Mouse (Mus musculus) heart, adult 2 months (tissue): ENCODE results near the gene Cfi. TPM values are rescaled to one million over a fixed set of nuclear protein-coding genes. Genes with fewer than 3 reads are reported as not detected.

Source experiments
- DNase-seq, 2 experiments: peaks; one replicate each; pipeline ENCODE4 v3.0.0; 2021
- H3K27ac ChIP-seq: fragments of 200-600 bp; 2 replicates; pipeline ENCODE4 v1.8.1; 2022
- H3K27me3 ChIP-seq: fragments of 200-500 bp; 2 replicates; pipeline ENCODE4 v1.6.1; 2012; ENCODE audit warnings: mild to moderate bottlenecking, low read length, inconsistent platforms, mixed read lengths; ENCODE audit not compliant: control insufficient read depth, insufficient read depth
- H3K36me3 ChIP-seq: fragments of 200-500 bp; 2 replicates; pipeline ENCODE4 v1.6.1; 2012; ENCODE audit warnings: low read length, inconsistent platforms; ENCODE audit not compliant: control insufficient read depth, insufficient read depth
- H3K4me1 ChIP-seq: fragments of 200-500 bp; 2 replicates; pipeline ENCODE4 v1.6.1; 2011; ENCODE audit warnings: low read length; ENCODE audit not compliant: control insufficient read depth, insufficient read depth
- H3K4me3 ChIP-seq: fragments of 200-600 bp; 2 replicates; pipeline ENCODE4 v1.8.1; 2022
- H3K79me2 ChIP-seq: fragments of 200-500 bp; replicated peaks from 2 replicates; pipeline ENCODE4 v1.6.1; 2012; ENCODE audit warnings: mild to moderate bottlenecking, inconsistent platforms, low read length, moderate library complexity, mixed read lengths; ENCODE audit not compliant: control insufficient read depth, insufficient read depth
- H3K9ac ChIP-seq: fragments of 200-500 bp; 2 replicates; pipeline ENCODE4 v1.6.1; 2012; ENCODE audit warnings: low read depth, mild to moderate bottlenecking, control low read depth, inconsistent platforms, low read length, mixed read lengths
- CTCF ChIP-seq: fragments of 200-600 bp; IDR thresholded peaks from 2 replicates; pipeline ENCODE4 v1.8.1; 2022; ENCODE audit warnings: antibody characterized with exemption, mild to moderate bottlenecking, moderate library complexity
- EP300 ChIP-seq: fragments of 200-500 bp; IDR thresholded peaks from 2 replicates; pipeline ENCODE4 v1.6.1; 2011; ENCODE audit warnings: low read depth, low read length, control low read depth; ENCODE audit not compliant: insufficient read depth
- POLR2A ChIP-seq: fragments of 200-500 bp; IDR thresholded peaks from 2 replicates; pipeline ENCODE4 v1.6.1; 2011; ENCODE audit warnings: mild to moderate bottlenecking, low read depth, low read length, control low read depth; ENCODE audit not compliant: insufficient read depth
- WGBS: fragments of 180-500 bp; shearing (Covaris S2); methylation state at CpG from one replicate; pipeline ENCODE4 v1.1.7; 2018; 5-methylcytosine and 5-hydroxymethylcytosine counted together
- intact Hi-C: fragments of 180-260 bp; cut with DNase I; formaldehyde crosslinking; loops from one replicate; pipeline ENCODE4 v1.15.1; 2025
- polyA plus RNA-seq: library from polyadenylated mRNA; depleted of rRNA; stranded (reverse); fragments of >200 nt; gene quantifications from 2 replicates; pipeline ENCODE4 v1.2.3, GENCODE M21; 2012
- total RNA-seq, 2 experiments: library from RNA; stranded (reverse); gene quantifications; 2 replicates each; pipeline ENCODE4 v1.2.3; 2021

Cfi gene
- total and polyA plus RNA-seq, 3 experiments, result 0.27 to 0.55 (median 0.31) TPM

DNA sequence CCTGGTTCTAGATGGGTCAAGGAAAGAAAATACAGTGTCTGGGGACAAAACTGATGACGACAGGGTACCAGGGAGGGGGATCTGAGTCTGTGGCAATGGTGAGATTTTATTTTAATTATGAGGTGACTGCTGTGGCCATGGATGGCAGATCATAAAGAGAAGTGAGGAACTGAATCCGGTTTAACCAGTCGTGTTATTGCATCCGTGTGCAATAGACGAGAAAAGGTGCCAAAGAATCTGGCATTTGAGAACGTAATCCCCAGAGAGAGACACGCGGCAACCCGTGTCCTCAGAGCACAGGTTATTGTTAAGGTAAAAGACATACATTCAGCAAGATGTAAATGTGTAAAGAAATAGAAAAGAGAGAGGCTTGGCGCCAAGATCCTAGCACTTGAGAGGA lies 41.6 kb downstream of the Cfi start:
- DNase-seq, result no peak
- intact Hi-C loops, result loop anchor here (5.0 kb wide), 1 partner anchor 185 kb away; the partner anchor contains the start of gene Sec24b
- Histone ChIP-seq H3K4me3 (no peak overlapping the region), H3K27me3 (no peaks in the 10 kb centered on the region), H3K4me1 (peaks cover 3% of the 10 kb centered on the region; the same call in 1 of the 2 replicates), H3K36me3 (no peaks in the 10 kb centered on the region), H3K79me2 (no peaks in the 10 kb centered on the region), H3K9ac (no peak overlapping the region), H3K27ac (no peak overlapping the region)
- WGBS, result 88% methylated on average over 10 of the region's 10 CpGs
- no peak for TF ChIP-seq CTCF
- no peak for TF ChIP-seq POLR2A
- no peak for TF ChIP-seq EP300

DNA sequence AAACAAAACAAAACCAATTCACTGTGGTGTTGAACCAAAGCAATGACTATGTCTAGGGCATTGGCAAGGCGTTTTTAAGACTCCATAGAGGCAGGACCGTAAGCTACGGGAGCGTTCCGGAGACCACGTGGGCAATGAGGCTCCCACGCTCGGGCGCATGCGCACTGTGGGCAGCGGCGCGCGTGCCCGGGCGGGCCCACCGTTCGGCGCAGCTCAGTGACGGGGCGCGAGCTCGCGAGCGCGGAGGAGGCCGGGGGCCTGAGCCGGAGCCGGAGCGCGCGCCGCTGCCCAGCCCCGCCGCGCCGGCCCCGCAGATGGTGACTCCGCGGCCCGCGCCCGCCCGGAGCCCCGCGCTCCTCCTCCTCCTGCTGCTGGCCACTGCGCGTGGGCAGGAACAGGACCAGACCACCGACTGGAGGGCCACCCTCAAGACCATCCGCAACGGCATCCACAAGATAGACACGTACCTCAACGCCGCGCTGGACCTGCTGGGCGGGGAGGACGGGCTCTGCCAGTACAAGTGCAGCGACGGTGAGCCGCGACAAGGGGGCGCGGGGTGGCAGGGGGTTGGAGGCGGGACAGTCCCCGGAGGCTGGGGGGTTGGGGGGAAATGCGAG lies 42.8 kb downstream of the Cfi start, which contains the start of gene Pla2g12a:
Gene Pla2g12a (plus strand): TSS at position 202 of the 617 bp plus-strand sequence.
- WGBS, result under 1% methylated on average over 64 of the region's 66 CpGs
- Histone ChIP-seq H3K79me2 (no peaks in the 10 kb centered on the region), H3K36me3 (no peaks in the 10 kb centered on the region), H3K9ac (peak within 1 kb of the TSS; percentile 78), H3K27me3 (no peaks in the 10 kb centered on the region), H3K4me1 (peaks cover 3% of the 10 kb centered on the region; the same call in 1 of the 2 replicates), H3K4me3 (peak within 1 kb of the TSS; percentile 79), H3K27ac (peak within 1 kb of the TSS; percentile 79)
- intact Hi-C loops, result loop anchor here (5.0 kb wide), 1 partner anchor 184 kb away; the partner anchor contains the start of gene Sec24b
- TF ChIP-seq EP300 (0 out of 2 replicates have a peak, but pooled peaks have one; percentile 15), CTCF (peak; percentile 21), POLR2A (peak; percentile 35; the same call in 1 of the 2 replicates)
- DNase-seq, result peak; percentile 93 to 94

- DNase-seq, result peak; percentile 46 to 54
- no peaks in the 10 kb centered on the region for H3K79me2 ChIP-seq
- intact Hi-C loops, result loop anchor here (5.0 kb wide), 1 partner anchor 183 kb away; the partner anchor contains the start of gene Sec24b
- H3K4me3 ChIP-seq, result peak overlapping the region; percentile 79
- no peaks in the 10 kb centered on the region for H3K27me3 ChIP-seq
- WGBS, result 4% methylated on average over 24 of the region's 25 CpGs
- H3K4me1 ChIP-seq, result peaks cover 3% of the 10 kb centered on the region; the same call in 1 of the 2 replicates
- H3K36me3 ChIP-seq, result no peaks in the 10 kb centered on the region
- H3K27ac ChIP-seq, result no peak overlapping the region; the same call in 1 of the 2 replicates
- TF ChIP-seq EP300 (no peak), CTCF (no peak; the same call in 1 of the 2 replicates), POLR2A (no peak)
- H3K9ac ChIP-seq, result peak overlapping the region; percentile 78
Observed at GRCm38 (mm10) chr3:129879131-129879757, 43.6 kb downstream of the Cfi start.

- no peak for TF ChIP-seq CTCF
- TF ChIP-seq POLR2A, result no peak
- no peak for TF ChIP-seq EP300
- Histone ChIP-seq H3K27ac (no peak overlapping the region), H3K36me3 (no peaks in the 10 kb centered on the region), H3K9ac (no peak overlapping the region), H3K27me3 (no peaks in the 10 kb centered on the region), H3K79me2 (no peaks in the 10 kb centered on the region), H3K4me1 (peaks cover 3% of the 10 kb centered on the region; the same call in 1 of the 2 replicates), H3K4me3 (no peak overlapping the region)
- DNase-seq, result no peak
- 91% methylated on average over 2 of the region's 2 CpGs for WGBS
- intact Hi-C loops, result loop anchor here (5.0 kb wide), 1 partner anchor 182 kb away; the partner anchor contains the start of gene Sec24b
Observed at GRCm38 (mm10) chr3:129879913-129880312, 44.2 kb downstream of the Cfi start.

DNA sequence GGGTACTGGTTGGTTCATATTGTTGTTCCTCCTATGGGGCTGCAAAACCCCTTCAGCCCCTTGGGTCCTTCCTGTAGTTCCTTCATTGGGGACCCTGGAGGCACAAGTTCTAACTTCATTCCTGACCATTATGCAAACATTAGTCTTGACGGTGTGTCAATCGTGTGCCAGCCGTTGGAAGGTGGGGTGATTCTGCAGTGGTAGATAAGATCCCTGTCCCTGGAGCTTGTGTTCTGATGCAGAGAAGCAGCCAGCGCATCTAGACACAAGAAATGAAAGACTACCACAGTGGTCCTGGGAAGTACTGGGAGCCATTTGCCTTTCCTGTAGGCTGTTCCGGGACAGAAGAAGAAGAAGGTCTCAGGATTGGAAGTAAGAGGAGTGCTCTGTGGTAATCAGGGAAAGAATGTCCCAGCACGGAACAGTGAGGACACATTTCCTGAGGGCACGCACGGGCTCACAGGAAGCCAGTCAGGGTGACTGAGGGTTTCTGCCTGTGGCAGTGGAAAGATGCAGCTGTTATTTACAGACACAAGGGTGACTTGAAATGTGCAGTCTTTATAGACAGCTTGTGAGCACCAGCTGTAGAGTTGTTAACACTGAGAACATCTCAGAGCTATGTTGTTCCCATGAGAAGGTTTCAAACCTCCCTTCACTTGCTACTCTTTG lies 45.4 kb downstream of the Cfi start:
- Histone ChIP-seq H3K36me3 (no peaks in the 10 kb centered on the region), H3K27me3 (no peaks in the 10 kb centered on the region), H3K4me3 (no peak overlapping the region), H3K9ac (no peak overlapping the region), H3K4me1 (peaks cover 3% of the 10 kb centered on the region; the same call in 1 of the 2 replicates), H3K27ac (no peak overlapping the region), H3K79me2 (no peaks in the 10 kb centered on the region)
- no peak for DNase-seq
- no peak for TF ChIP-seq CTCF
- TF ChIP-seq POLR2A, result no peak
- TF ChIP-seq EP300, result no peak
- WGBS, result 43% methylated on average over 8 of the region's 8 CpGs
- intact Hi-C loops, result no loop called here
